Comparison of ENCODE assay signal across 36 mouse cellular contexts in the genomic region with DNA sequence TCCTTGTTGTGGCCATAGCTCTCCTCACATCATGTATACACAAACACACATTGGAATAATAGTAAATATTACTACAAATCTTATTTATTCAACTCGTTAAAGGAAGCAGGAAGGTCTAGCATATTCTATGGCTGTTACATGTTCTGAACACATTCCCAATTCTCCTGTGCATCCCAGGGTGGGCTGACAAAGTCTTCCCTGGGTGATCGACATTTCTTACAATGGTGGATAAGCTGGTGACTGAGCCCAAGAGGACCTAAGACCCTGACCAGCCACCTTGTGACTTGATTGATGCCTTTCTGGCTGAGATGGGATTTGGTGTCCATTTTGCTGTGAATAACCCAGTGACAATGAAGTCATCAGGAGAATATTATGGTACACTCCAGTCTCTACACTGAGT. TPM values are rescaled to one million over a fixed set of nuclear protein-coding genes. Genes with fewer than 3 reads are reported as not detected.
"Had no signal": no experiment of that assay in that cellular context is flagged by ENCODE, and none has a peak within 500 bp of the region (broad histone marks: within the 10 kb centered on the region; RNA-seq: fewer than 3 reads in every experiment).

No protein-coding gene starts in this region.

- H3K4me1 ChIP-seq: embryonic facial prominence, embryonic 10.5 days; embryonic facial prominence, embryonic 12.5 days; embryonic facial prominence, embryonic 13.5 days; embryonic facial prominence, embryonic 15.5 days; forebrain, embryonic 10.5 days; forebrain, embryonic 12.5 days; forebrain, embryonic 13.5 days; forebrain, embryonic 15.5 days had no signal

- H3K9ac ChIP-seq: embryonic facial prominence, embryonic 12.5 days; embryonic facial prominence, embryonic 13.5 days; embryonic facial prominence, embryonic 15.5 days; forebrain, embryonic 12.5 days; forebrain, embryonic 13.5 days; forebrain, embryonic 15.5 days; forebrain, postnatal 0 days had no signal

- H3K36me3 ChIP-seq: embryonic facial prominence, embryonic 10.5 days; embryonic facial prominence, embryonic 12.5 days; embryonic facial prominence, embryonic 13.5 days; embryonic facial prominence, embryonic 15.5 days; forebrain, embryonic 10.5 days; forebrain, embryonic 12.5 days; forebrain, embryonic 15.5 days had no signal

- H3K4me2 ChIP-seq: embryonic facial prominence, embryonic 12.5 days; embryonic facial prominence, embryonic 13.5 days; embryonic facial prominence, embryonic 15.5 days; forebrain, embryonic 12.5 days; forebrain, embryonic 13.5 days; forebrain, embryonic 15.5 days had no signal

- H3K9me3 ChIP-seq: embryonic facial prominence, embryonic 15.5 days had no signal

- DNase-seq: cerebellum, adult 2 months; cerebellum, adult 8-10 months; cerebellum, adult 9-10 months; cerebellum, adult 9-11 months; cerebellum, postnatal 10 days; cerebellum, postnatal 14 days; cerebellum, postnatal 25 days; cerebellum, postnatal 36 days; embryo, embryonic 11 days; forebrain, postnatal 0 days; gastrocnemius, adult 2 months; gastrocnemius, postnatal 10 days; gastrocnemius, postnatal 14 days; gastrocnemius, postnatal 25 days; gastrocnemius, postnatal 36 days had no signal

- ATAC-seq: forebrain, embryonic 13.5 days; forebrain, embryonic 14.5 days; forebrain, embryonic 15.5 days; forebrain, embryonic 16.5 days; forebrain, postnatal 0 days had no signal

- H3K4me3 ChIP-seq: embryonic facial prominence, embryonic 10.5 days; embryonic facial prominence, embryonic 12.5 days; embryonic facial prominence, embryonic 13.5 days; embryonic facial prominence, embryonic 15.5 days; erythroblast, embryonic 14.5 days; forebrain, embryonic 10.5 days; forebrain, embryonic 12.5 days; forebrain, embryonic 13.5 days; forebrain, embryonic 15.5 days; gastrocnemius, adult 2 months had no signal

- H3K27ac ChIP-seq: embryonic facial prominence, embryonic 10.5 days; embryonic facial prominence, embryonic 12.5 days; embryonic facial prominence, embryonic 13.5 days; embryonic facial prominence, embryonic 15.5 days; forebrain, embryonic 10.5 days; forebrain, embryonic 12.5 days; forebrain, embryonic 13.5 days; forebrain, embryonic 15.5 days; gastrocnemius, adult 2 months had no signal

- H3K27me3 ChIP-seq: embryonic facial prominence, embryonic 12.5 days; embryonic facial prominence, embryonic 13.5 days; embryonic facial prominence, embryonic 15.5 days; forebrain, embryonic 13.5 days; forebrain, embryonic 15.5 days had no signal

RNA-seq across cellular contexts. Expression of gene Cyp2d9, which starts 2.4 kb away (rescaled TPM):
- total RNA-seq: common myeloid progenitor, adult 5-6 weeks; forebrain, postnatal 0 days; gastrocnemius, adult 2 months; gastrocnemius, adult 8-10 months; gastrocnemius, postnatal 14 days; gastrocnemius, postnatal 25 days; gastrocnemius, postnatal 36 days; granulocyte monocyte progenitor cell, adult 5-6 weeks; heart, adult 18-20 months had no signal
- polyA plus RNA-seq: cerebellum, adult 2 months; cortical plate, adult 2 months; embryonic facial prominence, embryonic 10.5 days; embryonic facial prominence, embryonic 11.5 days; embryonic facial prominence, embryonic 12.5 days; embryonic facial prominence, embryonic 13.5 days; embryonic facial prominence, embryonic 14.5 days; embryonic facial prominence, embryonic 15.5 days; forebrain, embryonic 10.5 days; forebrain, embryonic 11.5 days; forebrain, embryonic 12.5 days; forebrain, embryonic 13.5 days; forebrain, embryonic 14.5 days; forebrain, embryonic 15.5 days; forebrain, embryonic 16.5 days; forebrain, postnatal 0 days; frontal cortex, adult 2 months had no signal

RNA-seq across cellular contexts. Expression of gene Cyp2d10, which starts 28.6 kb away (rescaled TPM):
- total RNA-seq: common myeloid progenitor, adult 5-6 weeks; forebrain, postnatal 0 days; gastrocnemius, adult 2 months; gastrocnemius, postnatal 14 days; gastrocnemius, postnatal 25 days; gastrocnemius, postnatal 36 days; granulocyte monocyte progenitor cell, adult 5-6 weeks; heart, adult 18-20 months had no signal
- polyA plus RNA-seq: cerebellum, adult 2 months; cortical plate, adult 2 months; embryonic facial prominence, embryonic 10.5 days; embryonic facial prominence, embryonic 11.5 days; embryonic facial prominence, embryonic 12.5 days; embryonic facial prominence, embryonic 13.5 days; embryonic facial prominence, embryonic 14.5 days; embryonic facial prominence, embryonic 15.5 days; forebrain, embryonic 10.5 days; forebrain, embryonic 11.5 days; forebrain, embryonic 12.5 days; forebrain, embryonic 13.5 days; forebrain, embryonic 14.5 days; forebrain, embryonic 15.5 days; forebrain, embryonic 16.5 days; forebrain, postnatal 0 days; frontal cortex, adult 2 months had no signal

RNA-seq across cellular contexts. Expression of gene Cyp2d11, which starts 41.8 kb away (rescaled TPM):
- total RNA-seq: common myeloid progenitor, adult 5-6 weeks; forebrain, postnatal 0 days; gastrocnemius, adult 2 months; gastrocnemius, postnatal 10 days; gastrocnemius, postnatal 36 days; granulocyte monocyte progenitor cell, adult 5-6 weeks; heart, adult 18-20 months had no signal
- polyA plus RNA-seq: cerebellum, adult 2 months; cortical plate, adult 2 months; embryonic facial prominence, embryonic 10.5 days; embryonic facial prominence, embryonic 11.5 days; embryonic facial prominence, embryonic 12.5 days; embryonic facial prominence, embryonic 13.5 days; embryonic facial prominence, embryonic 14.5 days; embryonic facial prominence, embryonic 15.5 days; erythroblast, embryonic 14.5 days; forebrain, embryonic 10.5 days; forebrain, embryonic 11.5 days; forebrain, embryonic 12.5 days; forebrain, embryonic 13.5 days; forebrain, embryonic 14.5 days; forebrain, embryonic 15.5 days; forebrain, embryonic 16.5 days; forebrain, postnatal 0 days; frontal cortex, adult 2 months; gonadal fat pad, adult 2 months had no signal
